Mouse (Mus musculus) megakaryocyte progenitor cell, adult 5-6 weeks (primary cell): ENCODE measurements at regions not wholly inside any gene's neighbourhood (a gene's known extent, or its start where the extent isn't known, plus 50 kb on each side); places are given as distances from the start of the nearest gene placed in this dataset.

Source experiments
- ATAC-seq: replicated peaks from 2 replicates; pipeline ENCODE4 v1.8.0; 2016; ENCODE audit warnings: mild to moderate bottlenecking, moderate TSS enrichment, inconsistent platforms; ENCODE audit not compliant: poor library complexity

- no peak for ATAC-seq
These were observed 228.4 kb downstream of the Ttc32 start for GRCm38 (mm10) chr12:9258221-9258620.

GRCm38 (mm10) chr12:9261662-9262061, 231.9 kb downstream of the Ttc32 start:
- ATAC-seq: no peak

- no peak for ATAC-seq
These were observed 236.4 kb downstream of the Ttc32 start for GRCm38 (mm10) chr12:9266221-9266620.

- no peak for ATAC-seq
These were observed 241.7 kb downstream of the Ttc32 start for GRCm38 (mm10) chr12:9271484-9271883.

GRCm38 (mm10) chr12:9274181-9274580, 244.4 kb downstream of the Ttc32 start:
- no peak for ATAC-seq

- ATAC-seq: no peak
These were observed 245.9 kb downstream of the Ttc32 start for GRCm38 (mm10) chr12:9275697-9276096.

GRCm38 (mm10) chr12:9278735-9279134, 248.9 kb downstream of the Ttc32 start:
- no peak for ATAC-seq

- no peak for ATAC-seq
These were observed 250.3 kb downstream of the Ttc32 start for GRCm38 (mm10) chr12:9279893-9280605.

- ATAC-seq: no peak
These were observed 257.5 kb downstream of the Ttc32 start for GRCm38 (mm10) chr12:9287271-9287670.

- no peak for ATAC-seq
These were observed 262.9 kb downstream of the Ttc32 start for GRCm38 (mm10) chr12:9292656-9293055.

- ATAC-seq: no peak
These were observed 265.4 kb downstream of the Ttc32 start for GRCm38 (mm10) chr12:9295211-9295610.

- no peak for ATAC-seq
These were observed 269.3 kb downstream of the Ttc32 start for GRCm38 (mm10) chr12:9298848-9299655.

- no peak for ATAC-seq
These were observed 265.8 kb upstream of the Osr1 start for GRCm38 (mm10) chr12:9304146-9304545.

GRCm38 (mm10) chr12:9337891-9338672, 231.8 kb upstream of the Osr1 start:
- no peak for ATAC-seq

GRCm38 (mm10) chr12:9338801-9339231, 231.1 kb upstream of the Osr1 start:
- no peak for ATAC-seq

GRCm38 (mm10) chr12:9340769-9341168, 229.1 kb upstream of the Osr1 start:
- no peak for ATAC-seq

GRCm38 (mm10) chr12:9345359-9345758, 224.6 kb upstream of the Osr1 start:
- ATAC-seq: no peak

- no peak for ATAC-seq
These were observed 214.4 kb upstream of the Osr1 start for GRCm38 (mm10) chr12:9355512-9355911.

- no peak for ATAC-seq
These were observed 212.1 kb upstream of the Osr1 start for GRCm38 (mm10) chr12:9357856-9358255.

- no peak for ATAC-seq
These were observed 211.0 kb upstream of the Osr1 start for GRCm38 (mm10) chr12:9358872-9359271.

GRCm38 (mm10) chr12:9365931-9366330, 204.0 kb upstream of the Osr1 start:
- ATAC-seq: no peak
